Mouse (Mus musculus) heart, postnatal 25 days (tissue): ENCODE data around the gene Ap5s1. TPM values are rescaled to one million over a fixed set of nuclear protein-coding genes. Genes with fewer than 3 reads are reported as not detected.
"Not testable (repeated sequence)": the region's sequence is repeated elsewhere in the genome, so short reads cannot be mapped to it uniquely, and the experiment has no call there.

ENCODE experiments used
- DNase-seq: peaks from one replicate; pipeline ENCODE4 v3.0.0; 2022; ENCODE audit warnings: low spot score
- intact Hi-C: fragments of 180-260 bp; cut with DNase I; formaldehyde crosslinking; loops from one replicate; pipeline ENCODE4 v1.15.1; 2025
- total RNA-seq, 2 experiments: library from RNA; stranded (reverse); gene quantifications; 2 replicates each; pipeline ENCODE4 v1.2.3; 2021

The Ap5s1 gene
- total RNA-seq, 2 experiments from 2014 or later, result 34.4 to 42.7 TPM

DNA sequence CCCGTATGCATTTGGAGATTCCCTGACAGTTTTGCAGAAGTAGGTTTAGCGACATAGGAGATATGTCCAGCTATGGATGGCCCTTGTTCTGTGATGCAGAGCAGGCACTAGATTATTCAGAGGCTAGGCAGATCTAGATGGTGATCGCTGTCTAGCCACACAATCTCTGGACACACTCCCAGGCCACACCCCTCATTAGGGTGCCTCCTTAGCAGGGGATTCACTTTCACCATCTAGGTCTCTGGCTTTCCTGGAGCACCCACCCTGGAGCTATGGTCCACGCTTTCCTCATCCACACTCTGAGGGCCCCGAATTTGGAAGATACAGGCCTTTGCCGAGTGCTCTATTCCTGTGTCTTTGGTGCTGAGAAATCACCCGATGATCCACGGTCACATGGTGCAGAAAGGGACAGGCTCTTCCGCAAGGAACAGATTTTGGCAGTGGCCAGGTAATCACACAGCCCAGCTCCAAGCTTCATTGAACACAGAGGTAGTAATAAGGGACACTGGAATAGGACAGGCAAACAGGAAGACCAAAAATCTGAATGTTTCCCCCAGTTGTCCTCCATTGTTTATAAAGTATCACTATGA is 4.2 kb downstream of the Ap5s1 start:
- intact Hi-C loops, result loop anchor here (2.0 kb wide), 2 partner anchors 30 to 42 kb away; partner anchors contain the start of gene Cenpb
- no peak for DNase-seq

DNA sequence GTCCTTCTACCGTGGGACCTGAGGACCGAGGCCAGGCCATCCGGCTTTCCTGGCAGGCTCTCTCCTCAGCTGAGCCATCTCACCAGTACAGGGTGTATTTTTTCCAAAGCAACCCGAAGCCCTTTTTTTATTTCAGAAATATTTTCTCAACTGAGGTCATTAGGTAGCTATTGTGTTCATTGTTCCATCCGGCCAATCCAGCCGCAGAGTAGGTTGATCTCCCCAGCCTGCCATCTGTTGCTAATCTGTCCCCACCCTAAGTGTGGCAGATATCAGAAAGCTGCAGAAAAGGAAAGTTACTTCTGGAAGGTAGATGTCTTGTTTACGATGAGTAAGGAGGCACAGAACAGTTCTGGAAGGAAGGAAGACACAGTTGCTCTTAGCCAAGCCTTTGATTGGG is 6.9 kb downstream of the Ap5s1 start:
- intact Hi-C loops, result no loop called here
- no peak for DNase-seq

DNA sequence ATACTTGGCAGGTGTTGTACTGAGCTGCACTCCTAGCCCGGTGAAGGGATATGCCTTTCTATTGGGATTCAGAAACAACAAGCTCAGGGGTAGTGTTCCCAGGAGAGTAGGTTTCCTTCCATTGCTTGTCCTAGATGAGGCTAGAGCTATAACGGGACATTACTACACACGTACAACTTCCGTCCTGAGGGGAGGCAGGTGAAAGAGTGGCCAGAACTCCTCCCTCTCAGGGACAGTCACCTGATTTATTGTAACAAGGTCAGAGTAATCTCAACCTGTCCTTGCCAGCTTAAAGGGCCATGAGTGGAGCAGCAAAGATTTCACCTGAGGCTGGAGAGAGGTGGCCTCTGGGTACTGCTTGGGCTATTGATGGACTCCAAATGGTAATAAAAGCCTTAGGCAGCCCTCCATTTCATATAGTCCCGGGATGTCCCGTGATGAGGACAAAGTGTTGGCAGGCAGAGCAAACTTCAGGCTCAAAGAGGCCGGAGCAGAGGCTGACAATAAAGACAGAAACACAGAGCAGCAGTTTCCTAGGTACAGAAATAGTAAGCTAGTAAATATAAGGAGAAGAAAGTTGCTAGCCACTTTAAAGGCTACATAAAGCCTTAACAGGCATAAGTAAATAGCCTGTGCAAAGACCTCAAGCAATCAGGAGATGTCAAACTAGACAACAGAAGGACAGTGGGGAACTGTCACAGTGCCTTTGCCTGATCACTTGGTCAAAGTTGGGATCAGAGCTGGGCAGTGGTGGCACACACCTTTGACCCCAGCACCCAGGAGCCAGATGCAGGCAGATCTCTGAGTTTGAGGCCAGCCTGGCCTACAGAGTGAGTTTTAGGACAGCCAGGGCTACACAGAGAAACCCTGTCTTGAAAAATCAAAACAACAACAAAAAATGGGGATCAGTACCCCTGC is 9.3 kb downstream of the Ap5s1 start:
- intact Hi-C loops, result loop anchor here (2.0 kb wide), 1 partner anchor 19 kb away; the partner anchor contains the start of gene Mavs
- DNase-seq, result peak; percentile 34

DNA sequence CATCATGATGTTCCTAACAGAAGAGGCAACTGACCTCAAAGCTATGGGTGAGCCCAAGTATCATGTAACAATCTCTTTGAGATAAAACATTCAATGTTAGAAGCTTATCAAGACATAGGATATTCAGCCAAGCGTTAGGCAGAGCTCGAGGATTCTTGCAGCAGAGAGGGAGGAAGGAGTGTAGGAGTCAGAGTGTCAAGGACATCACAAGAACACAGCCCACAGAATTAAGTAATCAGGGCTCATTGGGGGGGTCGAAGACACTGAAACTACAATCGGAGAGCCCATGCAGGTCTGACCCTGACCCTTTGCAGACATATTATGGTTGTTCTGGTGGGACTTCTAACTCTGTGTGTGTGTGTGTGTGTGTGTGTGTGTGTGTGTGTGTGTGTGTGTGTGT is 13.2 kb downstream of the Ap5s1 start:
- DNase-seq, result no peak
- intact Hi-C loops, result no loop called here

DNA sequence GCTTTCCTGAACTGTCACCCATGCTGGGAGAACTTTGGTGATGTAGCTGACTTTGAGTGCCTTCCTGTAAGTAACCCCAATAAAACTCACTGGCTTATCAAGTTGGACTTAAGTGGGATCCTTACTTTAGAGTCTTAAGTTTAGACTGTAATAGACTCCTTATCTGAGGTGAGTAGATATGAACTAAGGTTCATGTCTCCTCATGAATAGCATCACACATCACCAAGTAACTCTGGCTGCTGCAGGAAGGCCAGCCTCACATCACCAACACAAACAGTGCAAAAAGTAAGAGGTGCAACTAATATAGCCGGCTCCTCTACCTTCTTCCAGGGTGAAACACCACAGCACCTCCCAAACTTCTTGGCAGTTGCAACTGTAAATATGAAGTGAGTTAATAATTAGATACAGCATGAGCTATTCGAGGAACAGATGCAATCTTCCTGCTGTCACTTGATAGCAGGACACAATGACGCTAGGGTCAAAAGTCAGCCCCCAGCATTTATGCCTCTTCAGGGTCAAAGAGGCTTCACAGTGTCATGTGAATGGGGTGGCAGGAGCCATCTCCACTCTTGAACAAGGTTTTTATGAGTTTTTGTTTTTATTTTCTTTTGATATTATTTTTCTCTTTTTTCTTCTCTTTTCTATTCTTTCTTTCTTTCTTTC is 15.1 kb downstream of the Ap5s1 start:
- intact Hi-C loops, result no loop called here
- DNase-seq, result no peak

DNA sequence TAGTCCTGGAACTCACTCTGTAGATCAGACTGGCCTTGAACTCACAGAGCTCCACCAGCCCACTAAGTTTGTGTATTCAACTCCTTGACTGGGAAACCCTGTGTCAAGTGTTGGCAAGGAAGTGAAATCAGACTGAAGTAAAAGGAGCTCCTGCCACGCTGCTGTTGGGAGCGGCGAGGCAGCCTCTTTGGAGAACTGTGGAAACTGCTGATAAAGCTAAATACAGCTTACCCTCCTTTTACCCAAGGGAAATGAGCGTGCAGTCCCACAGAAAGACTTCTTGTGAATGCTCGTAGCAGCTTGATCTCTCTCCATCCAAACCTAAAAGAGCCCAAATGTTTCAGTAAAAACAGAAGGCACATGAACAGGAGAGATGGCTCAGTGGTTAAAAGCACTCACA is 15.7 kb downstream of the Ap5s1 start:
- intact Hi-C loops, result no loop called here
- DNase-seq, result no peak

DNA sequence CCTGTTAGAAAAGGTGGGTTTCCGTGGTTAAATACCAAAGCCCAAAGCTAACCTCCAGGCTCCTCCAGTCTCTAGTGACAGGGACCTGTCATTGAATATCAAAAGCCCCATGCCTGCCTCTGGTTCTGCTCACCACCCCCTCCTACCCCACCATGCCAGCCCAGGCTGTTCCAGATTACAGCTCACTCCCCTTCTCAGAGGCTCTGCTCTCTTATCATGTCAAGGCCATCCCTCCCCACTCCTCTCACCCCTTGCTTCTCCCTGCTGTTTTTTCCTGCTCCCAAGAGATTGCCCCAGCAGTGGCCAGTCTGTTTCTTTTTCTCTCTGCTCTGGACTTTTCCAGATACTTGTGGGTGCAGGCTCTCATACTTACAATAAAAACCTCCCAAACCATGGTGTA is 16.7 kb downstream of the Ap5s1 start:
- DNase-seq, result no peak
- intact Hi-C loops, result no loop called here

DNA sequence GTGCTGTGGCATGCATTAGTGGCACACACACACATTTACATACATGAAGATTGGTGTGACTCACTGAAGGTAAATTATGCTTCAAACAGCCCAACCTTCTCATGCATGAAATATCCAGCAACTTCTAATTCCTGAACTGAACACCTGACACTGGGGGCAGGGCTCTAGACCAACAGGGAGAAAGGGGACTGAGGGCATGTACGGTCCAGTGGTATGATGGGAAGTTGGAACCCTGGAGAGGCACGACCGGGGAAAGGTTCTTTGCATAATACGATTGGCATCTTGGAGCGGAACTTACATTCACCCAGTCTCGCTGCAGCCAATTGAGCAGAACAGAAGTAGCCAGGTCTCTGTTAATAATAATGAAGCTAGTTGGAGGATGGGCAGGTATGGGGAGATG is 18.3 kb downstream of the Ap5s1 start:
- DNase-seq, result no peak
- intact Hi-C loops, result no loop called here

DNA sequence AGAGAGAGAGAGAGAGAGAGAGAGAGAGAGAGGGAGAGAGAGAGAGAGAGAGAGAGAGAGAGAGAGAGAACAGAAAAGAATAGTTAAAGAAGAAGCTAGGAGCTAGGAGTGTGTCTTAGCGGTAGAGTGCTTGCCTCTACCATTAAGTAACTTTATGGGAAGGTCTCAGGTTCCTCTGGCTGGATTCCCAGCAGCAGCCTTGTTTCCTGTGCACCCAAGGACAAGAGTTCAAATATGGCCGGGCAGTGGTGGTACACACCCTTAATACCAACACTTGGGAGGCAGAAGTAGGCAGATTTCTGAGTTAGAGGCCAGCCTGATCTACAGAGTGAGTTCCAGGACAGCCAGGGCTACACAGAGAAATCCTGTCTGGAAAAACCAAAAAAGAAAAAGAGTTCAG is 19.8 kb downstream of the Ap5s1 start:
- DNase-seq, intact Hi-C loops: not testable (repeated sequence)

DNA sequence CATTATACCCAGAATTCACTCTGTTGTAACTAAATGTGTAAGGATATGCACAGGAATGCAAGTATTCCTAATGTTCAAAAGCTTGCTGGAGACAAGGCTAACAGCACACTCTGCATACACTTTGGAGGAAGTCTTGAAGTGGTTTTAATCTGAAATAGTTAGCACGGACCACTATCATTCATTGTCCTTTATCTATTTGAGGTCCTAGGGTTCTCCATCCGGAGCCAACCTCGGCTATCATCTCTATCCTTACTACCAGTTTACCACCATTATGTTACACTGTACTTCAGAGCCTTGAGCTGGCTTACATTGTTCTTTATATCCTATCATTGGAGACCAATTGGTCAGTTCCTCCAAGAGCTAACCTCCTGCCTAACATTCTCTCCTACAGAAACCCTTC is 20.4 kb downstream of the Ap5s1 start:
- no peak for DNase-seq
- intact Hi-C loops, result no loop called here

DNA sequence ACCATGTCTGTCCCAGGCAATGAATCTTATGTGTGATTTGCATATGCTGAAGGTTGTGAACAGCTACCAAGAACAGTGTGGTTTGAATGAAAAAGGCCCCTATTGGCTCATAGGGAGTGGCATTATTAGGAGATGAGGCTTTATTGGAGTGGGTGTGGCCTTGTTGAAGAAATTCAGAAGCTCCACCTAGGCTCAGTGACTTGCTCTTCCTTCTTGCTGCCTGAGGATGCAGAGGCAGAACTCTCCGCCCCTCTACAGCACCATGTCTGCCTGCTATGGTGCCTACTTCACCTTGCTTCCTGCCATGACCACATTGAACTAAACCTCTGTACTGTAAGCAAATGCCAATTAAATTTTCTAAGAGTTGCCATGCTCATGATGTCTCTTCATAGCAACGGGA is 25.7 kb downstream of the Ap5s1 start:
- intact Hi-C loops, result no loop called here
- no peak for DNase-seq

DNA sequence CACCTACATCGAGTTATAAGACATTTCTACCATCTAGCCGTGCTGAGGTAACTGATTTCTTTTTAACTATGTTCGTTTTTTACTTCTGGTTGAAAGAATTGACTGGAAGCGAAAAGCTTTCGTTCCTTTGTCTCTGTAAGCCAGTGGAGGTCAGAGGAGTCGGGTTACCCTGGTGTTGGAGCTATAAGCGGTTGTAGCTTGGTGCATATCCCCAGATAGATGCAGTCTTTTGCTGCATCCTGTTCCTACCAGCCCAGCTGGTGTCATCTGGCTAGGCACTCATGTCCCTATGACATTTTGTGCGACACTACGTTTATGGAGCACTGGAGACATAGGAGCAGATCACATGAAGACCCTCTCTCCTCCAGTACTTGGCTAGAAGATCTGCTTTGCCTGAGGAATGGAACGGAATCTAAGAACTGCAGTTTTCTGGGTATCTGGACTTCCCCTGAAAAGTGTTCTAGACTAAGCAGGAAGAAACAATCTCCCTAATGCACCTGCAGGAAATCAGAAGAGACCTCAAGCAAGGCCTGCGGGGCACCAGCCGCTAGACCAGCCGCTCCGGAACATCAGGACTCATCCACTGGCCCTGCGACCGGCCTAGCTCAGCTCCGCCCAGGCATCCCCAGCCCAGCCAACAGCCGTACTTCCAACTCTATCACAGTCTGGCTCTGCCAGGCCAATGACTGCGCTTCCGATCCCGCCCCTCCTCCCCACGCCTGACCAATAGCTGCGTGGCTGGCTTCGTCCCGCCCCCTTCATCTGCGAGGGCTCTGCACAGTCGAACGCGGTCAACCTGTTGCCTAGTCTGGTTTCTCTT is 26.6 kb downstream of the Ap5s1 start, which contains the start of gene Mavs:
TSS of gene Mavs (plus strand) at position 757 of the 820 bp plus-strand sequence.
- intact Hi-C loops, result loop anchor here (2.0 kb wide), 1 partner anchor 17 kb away; no protein-coding TSS in a partner anchor
- peak; percentile 95 for DNase-seq

DNA sequence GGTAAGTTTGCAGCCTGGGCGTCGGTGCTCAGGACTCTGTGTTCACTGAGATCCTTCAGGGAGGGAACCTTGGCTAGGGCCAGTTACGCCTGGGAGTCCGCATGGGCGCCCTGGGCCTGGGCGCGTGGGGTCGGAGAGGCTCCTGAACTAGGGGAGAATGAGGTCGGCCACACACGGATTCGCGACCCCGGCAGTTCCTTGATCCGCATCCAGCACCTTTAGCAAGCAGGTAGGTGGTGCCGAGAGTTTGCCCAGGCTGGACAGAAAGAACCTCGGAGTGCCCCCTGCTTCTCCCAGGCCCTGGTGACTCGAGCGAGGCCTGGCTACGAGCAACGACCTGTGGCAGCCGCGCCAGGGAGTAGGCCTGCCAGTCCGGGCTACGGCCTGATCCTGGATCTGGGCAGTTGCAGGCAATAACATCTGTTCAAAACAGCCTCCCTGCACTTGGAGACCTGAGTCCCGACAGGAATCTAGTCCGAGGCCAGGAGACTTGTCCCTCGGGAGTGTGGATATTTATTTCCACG is 27.3 kb downstream of the Ap5s1 start:
- intact Hi-C loops, result loop anchor here (2.0 kb wide), 1 partner anchor 17 kb away; no protein-coding TSS in a partner anchor
- DNase-seq, result no peak

DNA sequence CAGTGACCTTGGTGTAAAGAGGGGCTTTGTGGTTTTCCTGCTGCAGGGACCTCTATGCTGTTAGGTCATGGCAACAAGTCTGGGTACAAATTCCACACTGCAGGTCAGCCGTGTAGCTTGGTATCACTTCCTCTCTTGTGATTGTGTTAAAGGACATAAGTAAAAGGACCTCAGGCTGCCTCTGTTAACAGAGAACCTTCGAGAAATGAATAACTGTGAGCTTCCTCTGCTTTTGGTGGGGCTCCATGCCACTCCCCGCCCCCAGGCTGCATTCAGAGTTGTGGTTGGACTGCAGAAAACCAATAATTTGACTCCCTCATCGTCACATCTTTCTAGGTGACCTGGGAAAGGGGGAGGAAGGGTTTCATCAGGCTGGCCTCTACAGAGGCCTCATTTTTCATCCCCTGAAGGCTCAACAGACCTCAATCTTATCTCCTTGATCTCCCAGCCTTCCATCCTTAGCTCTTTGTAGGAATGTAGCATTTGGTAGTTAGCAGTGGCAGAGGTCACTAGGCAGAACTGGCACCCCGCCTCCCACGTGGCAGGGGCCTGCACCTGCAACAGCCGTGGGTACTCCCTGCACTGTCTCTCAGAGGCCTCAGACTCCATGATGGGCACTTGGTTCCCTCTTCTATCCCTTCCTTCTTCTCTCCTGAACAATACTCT is 28.2 kb downstream of the Ap5s1 start:
- DNase-seq, result no peak
- intact Hi-C loops, result loop anchor here (2.0 kb wide), 1 partner anchor 18 kb away; no protein-coding TSS in a partner anchor

DNA sequence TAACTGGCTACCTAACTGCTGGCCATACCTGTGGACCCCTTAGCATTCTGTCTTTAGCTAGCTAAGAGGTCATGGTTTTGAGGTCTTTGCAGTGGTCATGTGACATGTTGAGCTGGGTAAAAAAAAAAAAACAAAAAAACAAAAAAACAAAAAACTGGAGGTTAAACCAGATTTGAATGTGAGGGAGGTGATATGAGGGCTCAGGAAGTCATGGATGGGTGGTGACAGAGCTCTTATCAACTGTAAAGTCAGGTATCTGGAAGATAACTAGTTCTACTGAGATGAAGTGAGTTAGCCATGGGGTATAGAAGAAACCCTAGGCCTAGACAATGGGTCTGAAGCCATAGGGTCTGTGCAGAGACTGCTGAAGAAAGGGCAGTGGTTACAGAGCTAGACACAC is 35.3 kb downstream of the Ap5s1 start:
- intact Hi-C loops, result no loop called here
- DNase-seq, result no peak

DNA sequence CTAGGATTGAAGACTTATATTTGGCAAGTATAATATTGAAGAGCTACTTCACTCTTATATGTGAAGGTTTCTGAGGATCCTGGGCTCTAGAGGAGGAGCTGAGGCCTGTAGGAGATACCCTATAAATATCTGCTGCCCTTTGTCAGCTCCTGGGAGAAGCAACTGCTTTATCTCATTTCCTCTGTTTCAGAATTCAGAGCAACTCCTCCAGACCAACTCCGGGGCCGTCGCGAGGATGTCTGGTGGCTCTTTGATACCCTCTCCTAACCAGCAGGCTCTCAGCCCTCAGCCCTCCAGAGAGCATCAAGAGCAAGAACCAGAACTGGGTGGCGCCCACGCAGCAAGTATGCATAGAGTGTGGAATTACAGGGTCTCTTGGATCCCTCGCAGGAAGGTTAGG is 36.1 kb downstream of the Ap5s1 start:
- no peak for DNase-seq
- intact Hi-C loops, result no loop called here

DNA sequence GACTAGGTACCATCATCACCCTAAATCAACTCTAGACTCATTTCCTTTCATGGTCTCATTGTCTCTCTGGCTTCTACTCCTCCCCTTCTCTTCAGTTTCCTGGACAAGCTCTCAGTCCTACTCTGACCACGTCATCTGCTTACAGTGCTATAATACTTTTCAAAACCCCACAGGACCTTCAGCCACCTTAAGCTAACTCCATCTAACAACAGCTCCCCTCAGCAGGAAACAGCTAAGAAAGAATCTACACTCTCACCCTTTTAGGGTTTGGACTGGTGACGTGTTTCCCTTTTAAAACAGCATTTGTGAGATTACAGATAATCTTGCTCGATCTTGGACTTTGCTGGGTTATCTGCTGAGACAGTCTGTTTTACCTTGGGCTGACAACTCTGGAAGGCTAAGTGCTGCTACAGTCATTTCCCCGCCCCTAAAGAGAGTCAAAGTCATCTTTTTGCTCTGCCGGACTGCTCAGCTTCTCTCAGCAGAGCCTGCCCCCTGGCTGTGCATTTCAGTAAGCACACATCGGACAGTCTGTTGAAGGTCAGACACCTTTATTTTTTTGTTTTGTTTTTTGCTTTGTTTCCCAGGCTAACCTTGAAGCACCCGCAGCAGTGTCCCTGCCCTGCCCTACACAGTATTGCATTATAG is 46.9 kb downstream of the Ap5s1 start:
- DNase-seq, result peak; percentile 52
- intact Hi-C loops, result loop anchor here (2.0 to 10.0 kb wide), 4 partner anchors 43 to 289 kb away; partner anchors contain the start of gene Cenpb

DNA sequence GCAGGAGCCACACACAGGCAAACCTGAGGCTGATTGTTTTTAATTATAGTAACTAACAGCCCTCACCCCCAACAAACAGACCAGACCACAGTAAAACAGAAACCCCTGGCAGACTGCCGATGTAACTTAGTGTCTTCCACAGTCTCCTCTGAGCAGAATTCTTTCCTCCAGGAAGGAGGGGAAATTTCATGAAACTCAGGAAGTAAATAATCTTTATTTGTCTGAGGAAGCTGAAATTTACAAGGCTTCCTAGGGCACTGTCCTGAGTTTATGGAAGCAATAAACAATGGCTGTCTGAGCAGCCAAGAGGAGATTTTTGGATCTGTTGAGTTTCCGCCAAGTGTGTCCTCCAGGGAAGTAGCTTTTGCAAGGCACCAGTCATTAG is 47.4 kb downstream of the Ap5s1 start:
- intact Hi-C loops, result loop anchor here (2.0 to 10.0 kb wide), 2 partner anchors 160 to 290 kb away; no protein-coding TSS in a partner anchor
- DNase-seq, result no peak
